Mouse (Mus musculus): Measurements from ENCODE around the gene Csnk1d. TPM values are rescaled to one million over a fixed set of nuclear protein-coding genes. Genes with fewer than 3 reads are reported as not detected.

Csnk1d gene
- polyA plus RNA-seq (2014; fragmentation: Illumina TruSeq; extraction: RNeasy Lipid Tissue Mini Kit (QIAGEN cat#74804); ENCODE audit: low replicate concordance) = 44.3 TPM

GRCm38 (mm10) chr11:120990951-120991526 lies at the start of gene Csnk1d:
Gene Csnk1d (minus strand): TSS chr11:120991330.

GRCm38 (mm10) chr11:121039302-121039701 lies 48.2 kb upstream of the Csnk1d start, which contains the start of gene Cd7:
Gene Cd7 (minus strand): TSS chr11:121039418.

DNA sequence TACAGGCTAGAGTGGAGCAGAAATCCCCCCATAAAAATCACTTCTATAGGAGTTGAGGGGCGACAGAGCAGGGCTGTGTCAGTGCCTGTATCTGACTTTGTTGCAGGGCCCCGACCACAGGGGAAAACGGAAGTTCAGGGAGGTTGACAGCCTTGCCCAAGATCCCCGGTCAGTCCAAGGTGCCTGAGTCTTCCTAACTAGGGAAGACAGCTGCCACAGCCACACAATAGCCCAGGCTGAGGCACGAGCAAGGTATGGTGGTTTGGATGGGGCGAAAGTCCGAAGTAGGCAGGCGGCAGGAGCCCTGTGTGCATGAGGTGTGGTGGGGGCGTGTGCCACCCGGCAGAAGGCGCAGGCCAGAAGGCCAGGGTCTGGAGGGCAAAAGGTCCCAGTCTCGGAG lies 42.8 kb downstream of the Csnk1d start, which contains the start of gene Slc16a3:
Slc16a3 (plus strand) TSS at position 153 of the 400 bp plus-strand sequence.

DNA sequence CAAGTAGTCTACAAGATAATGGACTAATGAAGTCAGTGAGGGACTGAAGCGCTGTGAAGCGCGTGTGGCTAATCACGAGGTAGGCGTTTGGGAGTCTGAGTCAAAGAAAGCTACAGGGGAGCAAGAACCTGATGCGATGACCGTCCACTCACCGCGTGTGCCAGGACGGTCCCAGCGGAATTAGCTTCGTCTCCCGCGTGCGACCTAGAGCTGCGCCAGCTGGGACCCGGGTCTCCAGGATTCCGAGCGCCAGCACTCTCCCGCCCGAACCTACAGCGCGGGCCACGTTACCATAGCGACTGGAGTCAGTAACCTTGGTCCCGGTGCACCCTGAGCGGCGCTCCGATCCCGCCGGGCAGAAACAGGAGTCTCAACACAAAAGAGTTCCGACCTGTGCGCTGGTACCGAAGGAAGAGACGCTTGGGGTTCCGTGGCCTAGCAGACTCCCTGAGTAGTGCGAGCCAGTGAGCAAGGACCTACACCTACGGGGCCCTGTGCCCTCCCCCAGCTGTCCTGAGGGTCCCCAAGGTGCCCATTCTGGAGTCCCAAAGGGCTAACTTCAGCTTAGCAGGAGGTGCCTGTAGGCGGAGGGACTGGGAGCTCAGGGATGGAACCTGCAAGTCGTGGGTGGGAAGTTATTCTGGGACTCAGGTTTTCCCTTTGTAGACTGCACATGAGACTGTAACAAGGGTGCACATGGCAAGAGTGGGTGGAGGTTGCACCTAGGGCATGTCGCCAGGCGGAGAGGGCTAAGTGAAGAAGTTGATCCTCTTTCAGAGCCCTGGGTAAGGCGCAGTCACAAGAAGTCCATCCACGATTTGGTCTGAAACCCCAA lies 58.3 kb downstream of the Csnk1d start, which contains the start of gene Ccdc57:
Ccdc57 (minus strand) TSS at position 309 of the 835 bp plus-strand sequence.

Other genes starting within 250 kb of the Csnk1d start
- gene Hmga1b, start 228.5 kb downstream of the Csnk1d start, polyA plus RNA-seq (2014; fragmentation: Illumina TruSeq; extraction: RNeasy Lipid Tissue Mini Kit (QIAGEN cat#74804); ENCODE audit: low replicate concordance) = not detected
- gene Rfng, start 207.1 kb downstream of the Csnk1d start, polyA plus RNA-seq (2014; fragmentation: Illumina TruSeq; extraction: RNeasy Lipid Tissue Mini Kit (QIAGEN cat#74804); ENCODE audit: low replicate concordance) = not detected
- 4.1 TPM for gene Gps1, start 207.1 kb downstream of the Csnk1d start, polyA plus RNA-seq (2014; fragmentation: Illumina TruSeq; extraction: RNeasy Lipid Tissue Mini Kit (QIAGEN cat#74804); ENCODE audit: low replicate concordance)
- 2.2 TPM for gene Dus1l, start 194.9 kb downstream of the Csnk1d start, polyA plus RNA-seq (2014; fragmentation: Illumina TruSeq; extraction: RNeasy Lipid Tissue Mini Kit (QIAGEN cat#74804); ENCODE audit: low replicate concordance)
- 1.3 TPM for gene Fasn, start 166.8 kb downstream of the Csnk1d start, polyA plus RNA-seq (2014; fragmentation: Illumina TruSeq; extraction: RNeasy Lipid Tissue Mini Kit (QIAGEN cat#74804); ENCODE audit: low replicate concordance)
- not detected for gene Ccdc57, start 58.5 kb downstream of the Csnk1d start, polyA plus RNA-seq (2014; fragmentation: Illumina TruSeq; extraction: RNeasy Lipid Tissue Mini Kit (QIAGEN cat#74804); ENCODE audit: low replicate concordance)
- 0.71 TPM for gene Slc16a3, start 42.9 kb downstream of the Csnk1d start, polyA plus RNA-seq (2014; fragmentation: Illumina TruSeq; extraction: RNeasy Lipid Tissue Mini Kit (QIAGEN cat#74804); ENCODE audit: low replicate concordance)
- gene Cd7, start 48.1 kb upstream of the Csnk1d start, polyA plus RNA-seq (2014; fragmentation: Illumina TruSeq; extraction: RNeasy Lipid Tissue Mini Kit (QIAGEN cat#74804); ENCODE audit: low replicate concordance) = 8.6 TPM
- gene Sectm1b, start 72.2 kb upstream of the Csnk1d start, polyA plus RNA-seq (2014; fragmentation: Illumina TruSeq; extraction: RNeasy Lipid Tissue Mini Kit (QIAGEN cat#74804); ENCODE audit: low replicate concordance) = 392 TPM
- 5.3 TPM for gene Sectm1a, start 89.9 kb upstream of the Csnk1d start, polyA plus RNA-seq (2014; fragmentation: Illumina TruSeq; extraction: RNeasy Lipid Tissue Mini Kit (QIAGEN cat#74804); ENCODE audit: low replicate concordance)
- not detected for gene Tex19.2, start 127.3 kb upstream of the Csnk1d start, polyA plus RNA-seq (2014; fragmentation: Illumina TruSeq; extraction: RNeasy Lipid Tissue Mini Kit (QIAGEN cat#74804); ENCODE audit: low replicate concordance)
- gene Tex19.1, start 154.8 kb upstream of the Csnk1d start, polyA plus RNA-seq (2014; fragmentation: Illumina TruSeq; extraction: RNeasy Lipid Tissue Mini Kit (QIAGEN cat#74804); ENCODE audit: low replicate concordance) = not detected
- gene Uts2r, start 168.9 kb upstream of the Csnk1d start, polyA plus RNA-seq (2014; fragmentation: Illumina TruSeq; extraction: RNeasy Lipid Tissue Mini Kit (QIAGEN cat#74804); ENCODE audit: low replicate concordance) = not detected
- gene Hexdc, start 213.1 kb upstream of the Csnk1d start, polyA plus RNA-seq (2014; fragmentation: Illumina TruSeq; extraction: RNeasy Lipid Tissue Mini Kit (QIAGEN cat#74804); ENCODE audit: low replicate concordance) = 7.4 TPM
- 1.1 TPM for gene Ogfod3, start 213.4 kb upstream of the Csnk1d start, polyA plus RNA-seq (2014; fragmentation: Illumina TruSeq; extraction: RNeasy Lipid Tissue Mini Kit (QIAGEN cat#74804); ENCODE audit: low replicate concordance)
- 11.0 TPM for gene Cybc1, start 238.0 kb upstream of the Csnk1d start, polyA plus RNA-seq (2014; fragmentation: Illumina TruSeq; extraction: RNeasy Lipid Tissue Mini Kit (QIAGEN cat#74804); ENCODE audit: low replicate concordance)
- 22.7 TPM for gene Narf, start 245.9 kb upstream of the Csnk1d start, polyA plus RNA-seq (2014; fragmentation: Illumina TruSeq; extraction: RNeasy Lipid Tissue Mini Kit (QIAGEN cat#74804); ENCODE audit: low replicate concordance)